Mouse (Mus musculus): ENCODE results near the gene Eef1a1. TPM values are rescaled to one million over a fixed set of nuclear protein-coding genes. Genes with fewer than 3 reads are reported as not detected.
"Not testable (repeated sequence)": the region's sequence is repeated elsewhere in the genome, so short reads cannot be mapped to it uniquely, and the experiment has no call there.

Eef1a1 gene
- 4,196 and 4,552 TPM in 2 replicates for total RNA-seq (2015; ENCODE audit: low replicate concordance)
- 1,708 and 2,374 TPM in 2 replicates for total RNA-seq (2017; ENCODE audit: low replicate concordance)

- no peak for ATAC-seq (replicated peaks; ENCODE audit: low FRiP score, poor library complexity, severe bottlenecking)
Measured at GRCm38 (mm10) chr9:78488890-78489420, at the start of gene Eef1a1. Eef1a1 (minus strand) TSS chr9:78489151.

- no peak for ATAC-seq (replicated peaks; ENCODE audit: low FRiP score, poor library complexity, severe bottlenecking)
Measured at GRCm38 (mm10) chr9:78538421-78538820, 49.5 kb upstream of the Eef1a1 start.

DNA sequence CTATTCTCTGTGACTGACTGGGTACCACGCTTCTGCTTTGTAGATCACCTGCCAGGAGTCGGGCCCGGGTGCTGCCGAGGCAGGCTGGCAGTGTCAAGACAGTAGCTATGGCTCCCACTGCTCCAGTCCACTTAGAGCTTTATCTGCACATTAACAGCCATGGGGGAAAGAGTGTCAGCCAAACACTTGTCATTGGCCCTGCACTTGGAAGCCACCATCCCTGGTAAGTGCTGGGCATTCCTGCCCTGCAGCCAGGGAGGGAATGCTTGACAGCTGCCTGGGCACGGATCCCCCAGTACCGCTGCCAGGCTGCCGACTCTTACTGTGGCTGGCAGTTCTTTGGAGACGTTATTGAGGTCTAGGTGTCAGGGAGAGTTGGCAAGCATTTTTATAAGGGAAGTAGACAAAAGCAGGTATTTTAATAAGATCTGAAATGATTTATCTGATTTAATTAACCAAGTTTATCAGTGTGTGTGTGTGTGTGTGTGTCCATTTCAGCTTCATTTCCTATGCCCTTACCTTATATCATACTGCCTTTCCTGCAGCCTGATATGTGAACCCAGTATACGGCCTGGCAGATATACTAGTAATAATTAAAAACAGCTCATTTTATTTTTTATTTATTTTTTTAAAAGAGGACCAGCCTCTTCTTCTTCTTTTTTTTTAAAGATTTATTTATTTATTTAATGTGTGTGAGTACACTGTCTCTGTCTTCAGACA lies 48.4 kb upstream of the Eef1a1 start:
- ATAC-seq (replicated peaks; ENCODE audit: low FRiP score, poor library complexity, severe bottlenecking): no peak

DNA sequence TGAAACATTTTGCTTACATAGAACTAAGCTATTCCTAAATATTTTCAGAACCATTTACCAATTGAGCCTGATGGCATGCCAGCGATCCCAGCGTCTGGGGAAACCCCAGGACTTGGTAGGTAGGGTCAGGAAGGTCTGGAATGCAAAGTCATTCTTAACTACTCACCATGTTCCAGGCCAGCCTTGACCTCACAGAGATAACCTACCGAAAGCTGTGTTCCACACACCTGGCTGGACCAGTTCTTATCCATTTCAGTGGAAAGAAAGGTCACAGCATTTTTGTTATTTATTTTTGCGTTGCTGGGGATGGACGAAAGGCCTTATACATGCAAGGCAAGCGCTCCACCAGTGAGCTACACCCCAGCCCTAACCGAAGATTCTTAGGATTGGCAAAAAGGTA lies 45.7 kb upstream of the Eef1a1 start:
- no peak for ATAC-seq (replicated peaks; ENCODE audit: low FRiP score, poor library complexity, severe bottlenecking)

DNA sequence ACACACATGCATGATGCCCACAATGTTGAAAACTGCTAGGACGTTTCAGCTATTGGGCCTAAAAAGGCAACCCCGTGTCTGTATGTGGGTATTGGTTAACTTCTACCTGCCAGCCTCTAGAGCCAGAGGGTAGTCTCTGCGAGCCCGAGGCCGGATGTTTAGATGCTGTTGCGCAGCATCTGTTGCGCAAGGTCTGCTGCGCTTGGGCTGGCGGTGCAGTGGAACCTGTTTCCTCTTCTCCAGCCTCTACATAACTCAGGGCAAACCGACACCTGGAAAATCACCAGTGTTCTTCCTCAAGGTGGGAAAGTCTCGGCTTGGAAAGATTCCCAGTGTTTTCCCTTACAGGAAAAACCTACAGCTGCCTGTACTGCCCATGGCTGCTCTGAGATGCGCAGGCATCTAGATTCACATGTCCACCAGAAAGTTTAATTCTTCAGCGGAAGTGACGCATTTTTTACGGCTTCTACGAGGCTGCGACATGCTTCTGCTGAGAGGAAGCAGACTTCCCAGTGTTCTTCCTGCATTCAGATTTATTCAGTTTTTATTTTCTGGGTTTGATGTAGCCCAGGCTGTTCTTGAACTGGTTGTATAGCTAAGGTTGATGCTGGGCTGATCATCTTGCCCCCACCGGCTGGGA lies 44.5 kb upstream of the Eef1a1 start:
- ATAC-seq (replicated peaks; ENCODE audit: low FRiP score, poor library complexity, severe bottlenecking): no peak

- ATAC-seq (replicated peaks; ENCODE audit: low FRiP score, poor library complexity, severe bottlenecking): no peak
Measured at GRCm38 (mm10) chr9:78532341-78532819, 43.4 kb upstream of the Eef1a1 start.

DNA sequence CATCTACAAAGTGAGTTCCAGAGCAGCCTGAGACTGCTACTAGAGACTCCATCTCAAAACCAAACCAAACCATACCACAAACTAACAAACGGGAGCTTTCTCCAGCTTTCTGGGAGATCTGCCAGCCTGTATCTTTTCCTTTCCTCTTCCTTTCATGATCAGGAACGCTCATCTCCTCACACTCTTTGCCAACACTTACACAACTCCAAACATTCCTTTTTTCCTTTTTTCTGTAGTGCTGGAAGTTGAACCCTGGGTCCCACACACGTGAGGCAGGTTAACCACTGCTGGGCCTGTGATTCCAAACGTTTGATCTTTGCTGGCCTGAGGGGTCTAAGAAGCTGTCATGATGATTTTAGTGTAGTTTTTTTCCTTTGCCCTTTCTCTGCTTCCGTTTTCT lies 42.9 kb upstream of the Eef1a1 start:
- ATAC-seq (replicated peaks; ENCODE audit: low FRiP score, poor library complexity, severe bottlenecking): no peak

DNA sequence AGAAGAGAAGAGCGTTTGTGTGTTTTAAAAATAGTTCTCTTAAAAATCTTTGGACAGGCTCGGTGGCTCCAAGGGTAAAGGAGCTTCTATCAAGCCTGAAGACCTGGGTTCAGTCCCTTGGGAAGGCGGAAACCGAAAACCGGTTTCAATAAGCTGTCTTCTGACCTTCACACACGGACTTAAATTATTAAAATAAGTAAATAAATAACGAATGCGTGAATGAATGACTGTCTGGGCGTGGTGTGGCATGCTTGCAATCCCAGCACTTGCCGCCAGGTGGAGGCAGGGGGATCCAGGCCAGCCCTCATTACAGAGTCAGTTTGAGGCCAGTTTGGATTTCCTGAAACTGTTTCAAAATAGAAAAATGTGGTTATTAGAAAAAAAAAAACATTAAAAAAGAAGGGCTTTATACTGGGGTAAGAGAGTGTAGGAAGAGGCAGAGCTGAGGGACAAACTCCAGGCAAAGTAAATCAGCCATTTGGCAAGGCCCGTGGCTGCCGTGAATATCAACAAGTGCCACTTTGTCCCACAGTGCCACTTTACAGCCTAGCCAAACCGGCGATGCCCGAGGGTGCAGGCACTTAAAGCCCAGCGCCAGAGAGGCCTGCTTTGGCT lies 38.9 kb upstream of the Eef1a1 start:
- peak; percentile 85 for ATAC-seq (replicated peaks; ENCODE audit: low FRiP score, poor library complexity, severe bottlenecking)

- peak; percentile 90 for ATAC-seq (replicated peaks; ENCODE audit: low FRiP score, poor library complexity, severe bottlenecking)
Measured at GRCm38 (mm10) chr9:78527301-78527761, 38.4 kb upstream of the Eef1a1 start.

GRCm38 (mm10) chr9:78526206-78526605 lies 37.3 kb upstream of the Eef1a1 start:
- no peak for ATAC-seq (replicated peaks; ENCODE audit: low FRiP score, poor library complexity, severe bottlenecking)

- ATAC-seq (replicated peaks; ENCODE audit: low FRiP score, poor library complexity, severe bottlenecking): no peak
Measured at GRCm38 (mm10) chr9:78525451-78526135, 36.6 kb upstream of the Eef1a1 start.

DNA sequence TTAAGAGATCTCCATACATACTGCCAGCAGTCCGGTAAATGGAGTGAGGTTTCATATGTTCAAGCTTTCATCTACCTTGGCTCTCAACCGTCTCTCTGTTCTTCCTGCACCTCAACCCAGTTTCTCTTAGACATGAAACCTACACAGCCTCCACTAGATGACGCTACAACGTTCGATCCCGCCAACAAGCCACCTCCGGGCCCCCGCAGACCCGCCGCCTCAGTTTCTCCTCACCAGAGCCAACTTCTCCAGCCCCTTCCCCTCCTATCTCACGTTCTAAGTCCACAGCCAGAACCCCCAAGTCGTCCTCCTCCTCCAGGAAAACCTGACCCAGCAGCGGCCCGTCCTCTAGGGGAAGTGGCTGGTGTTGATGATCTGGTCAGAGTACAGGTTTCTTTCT lies 32.7 kb upstream of the Eef1a1 start:
- ATAC-seq (replicated peaks; ENCODE audit: low FRiP score, poor library complexity, severe bottlenecking): no peak

DNA sequence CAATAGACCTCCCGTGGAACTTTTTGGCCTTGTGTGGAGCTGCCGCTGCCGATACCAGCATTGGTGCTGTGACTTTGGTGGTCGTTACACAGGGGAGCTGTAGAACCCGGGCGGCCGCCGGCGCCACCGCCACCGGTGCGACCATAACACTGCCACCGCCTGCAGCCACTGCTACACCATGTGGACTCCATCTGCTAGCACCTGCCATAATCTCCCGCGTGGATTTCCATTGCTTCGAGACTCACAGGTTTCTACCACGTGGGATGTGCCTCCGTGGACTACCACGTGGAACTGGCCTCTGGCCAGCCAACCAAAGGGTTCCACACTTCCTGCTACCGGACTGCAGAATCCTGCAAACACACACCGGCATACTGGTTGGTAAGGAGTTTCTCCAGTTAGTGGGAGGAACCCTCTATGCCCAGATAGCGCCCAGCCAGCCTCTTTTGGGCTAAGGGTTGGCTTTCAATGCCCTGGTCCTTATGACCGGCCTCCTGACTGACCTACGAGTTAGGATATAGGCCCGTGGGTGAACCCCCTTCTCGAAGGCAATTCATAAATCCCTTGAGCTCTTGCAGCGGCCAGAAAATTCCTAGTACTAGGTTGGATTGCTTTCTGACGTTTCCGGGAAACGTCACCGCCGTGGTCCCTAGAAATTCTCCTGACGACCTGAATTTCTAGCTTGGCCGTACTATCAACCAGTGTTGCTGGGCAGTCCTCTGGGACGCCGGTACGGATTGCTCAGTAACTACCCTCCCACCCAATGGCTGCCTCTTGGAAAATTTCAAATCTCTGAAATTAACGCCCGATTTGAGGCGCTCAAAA lies 32.0 kb upstream of the Eef1a1 start:
- ATAC-seq (replicated peaks; ENCODE audit: low FRiP score, poor library complexity, severe bottlenecking): peak; percentile 48

DNA sequence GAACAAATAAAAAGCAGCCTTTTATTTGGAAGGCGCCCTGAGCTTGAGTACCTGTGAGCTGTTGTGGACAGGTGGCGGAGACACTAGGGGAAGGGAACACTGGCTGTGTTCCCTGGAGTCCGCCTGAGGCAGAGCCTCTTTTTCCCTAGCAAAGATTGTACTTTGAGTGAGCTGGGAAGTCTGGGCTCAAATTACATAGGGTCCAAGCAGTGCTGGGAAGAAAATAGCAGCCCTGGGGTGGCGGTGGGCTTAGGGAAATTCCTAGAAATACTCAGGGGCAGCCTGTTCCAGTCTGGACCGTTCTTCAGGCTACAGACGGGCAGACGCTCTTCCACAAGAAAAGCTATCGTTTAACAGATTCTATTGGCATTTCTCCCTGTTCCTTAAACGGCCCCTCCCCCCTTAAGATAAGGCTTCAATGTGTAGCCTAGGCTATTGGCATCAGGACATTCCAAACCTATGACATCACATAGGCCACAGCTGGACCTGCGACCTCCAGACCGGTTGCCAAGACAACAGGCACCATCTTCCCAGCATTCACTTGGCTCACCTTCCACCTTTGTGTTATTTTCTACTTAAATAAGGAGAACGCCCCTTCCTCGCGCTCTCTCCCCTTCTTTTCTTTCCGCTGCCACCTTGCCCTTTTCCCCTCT lies 31.3 kb upstream of the Eef1a1 start:
- ATAC-seq (replicated peaks; ENCODE audit: low FRiP score, poor library complexity, severe bottlenecking): no peak

DNA sequence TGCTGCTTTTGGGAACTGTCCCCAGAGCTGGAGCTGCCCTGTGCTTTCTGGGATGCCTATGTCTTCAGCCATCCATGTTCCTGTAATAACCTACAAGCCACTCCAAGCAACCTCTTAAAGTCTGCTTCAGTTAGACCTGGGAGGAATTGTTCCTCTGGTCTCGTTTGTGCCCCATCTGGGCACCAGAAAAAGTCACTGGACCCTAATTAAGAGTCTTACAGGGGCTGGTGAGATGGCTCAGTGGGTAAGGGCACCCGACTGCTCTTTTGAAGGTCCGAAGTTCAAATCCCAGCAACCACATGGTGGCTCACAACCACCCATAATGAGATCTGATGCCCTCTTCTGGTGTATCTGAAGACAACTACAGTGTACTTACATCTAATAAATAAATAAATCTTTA lies 28.3 kb upstream of the Eef1a1 start:
- ATAC-seq (replicated peaks; ENCODE audit: low FRiP score, poor library complexity, severe bottlenecking): not testable (repeated sequence)

- peak; percentile 69 for ATAC-seq (replicated peaks; ENCODE audit: low FRiP score, poor library complexity, severe bottlenecking)
Measured at GRCm38 (mm10) chr9:78516125-78516524, 27.2 kb upstream of the Eef1a1 start.

- no peak for ATAC-seq (replicated peaks; ENCODE audit: low FRiP score, poor library complexity, severe bottlenecking)
Measured at GRCm38 (mm10) chr9:78514681-78515080, 25.7 kb upstream of the Eef1a1 start.

DNA sequence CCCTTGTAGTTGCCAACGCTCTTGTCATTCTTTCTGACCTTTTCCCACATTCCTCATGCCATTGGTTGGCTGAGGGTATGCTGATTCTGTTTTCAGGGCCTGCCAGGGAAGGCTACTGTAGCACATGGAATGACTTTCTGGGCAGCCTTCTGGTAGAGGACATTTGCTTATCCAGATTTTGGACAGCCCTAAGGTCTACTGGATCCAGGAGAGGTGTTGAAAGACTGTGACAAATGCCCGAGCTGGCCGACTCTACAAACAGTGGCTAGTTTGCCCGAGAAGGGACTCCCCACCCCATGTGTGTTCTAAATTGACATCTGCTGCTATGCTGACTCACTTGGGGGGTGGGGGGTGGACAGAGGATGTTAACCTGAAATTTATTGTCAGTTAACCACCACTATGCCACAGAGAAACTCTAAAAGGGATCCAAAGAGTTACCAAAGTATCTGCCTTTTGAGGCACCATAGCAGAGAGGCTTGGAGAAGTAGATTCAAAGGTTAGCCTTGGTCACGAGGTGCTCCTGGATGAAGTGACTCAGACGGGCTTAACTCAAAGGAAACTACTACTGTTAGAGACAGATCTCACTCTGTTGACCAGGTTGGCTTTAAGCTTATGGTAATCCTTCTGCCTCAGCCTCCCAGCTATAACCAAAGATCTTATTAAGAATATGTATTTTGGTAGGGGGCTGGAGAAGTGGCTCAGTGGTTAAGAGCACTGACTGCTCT lies 25.0 kb upstream of the Eef1a1 start:
- no peak for ATAC-seq (replicated peaks; ENCODE audit: low FRiP score, poor library complexity, severe bottlenecking)
